Mouse (Mus musculus): ENCODE results near the gene Myo18b. TPM values are rescaled to one million over a fixed set of nuclear protein-coding genes. Genes with fewer than 3 reads are reported as not detected.

Gene Myo18b
- polyA plus RNA-seq, 1 experiment from 2014 or later, result 0.39 TPM

DNA sequence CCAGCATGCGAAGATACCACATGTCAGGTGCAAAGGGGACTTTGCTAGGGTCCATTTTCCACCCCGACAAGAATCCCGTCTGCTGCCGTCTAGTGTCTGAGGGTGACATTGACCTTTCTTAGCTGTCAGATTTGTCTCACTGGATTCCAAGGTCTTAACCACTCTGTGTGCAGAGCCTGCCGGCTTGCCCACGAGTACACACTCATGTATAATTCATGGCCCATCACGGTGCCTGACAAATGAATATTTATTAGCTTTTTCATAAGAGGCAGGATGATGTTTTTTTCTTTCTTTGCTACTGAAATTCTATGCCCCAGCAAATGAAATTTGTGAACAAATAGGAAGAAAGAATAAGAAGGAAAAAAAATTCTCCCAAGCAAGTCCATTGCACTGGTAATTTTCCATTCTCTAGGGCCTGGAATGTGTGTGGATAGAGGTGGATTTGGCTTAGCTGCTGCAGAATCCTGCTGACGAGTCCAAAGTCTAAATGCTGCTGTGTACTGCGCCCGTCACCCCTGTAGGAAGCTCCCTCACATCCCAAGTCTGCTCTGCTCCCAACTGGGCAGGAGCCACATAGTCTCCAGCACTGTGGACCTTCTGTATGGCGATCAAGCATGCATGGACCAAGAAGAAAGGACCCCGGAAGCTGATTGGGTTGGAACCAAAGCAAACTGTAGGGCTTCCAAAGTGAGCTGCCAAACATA lies 70.9 kb downstream of the Myo18b start:
- H3K9ac ChIP-seq (replicated peaks; ENCODE audit: low read length), result no peak overlapping the region
- no peaks in the 10 kb centered on the region for H3K27me3 ChIP-seq (ENCODE audit: insufficient read depth, low read length)
- H3K9me3 ChIP-seq (ENCODE audit: low read length), result no peaks in the 10 kb centered on the region
- no peak overlapping the region for H3K4me2 ChIP-seq (replicated peaks; ENCODE audit: low read depth, low read length)
- no peak overlapping the region for H3K4me3 ChIP-seq (ENCODE audit: low read length)
- WGBS, result 71% methylated on average over 12 of the region's 12 CpGs
- no peak for ATAC-seq (ENCODE audit: low FRiP score, low TSS enrichment)
- no peaks in the 10 kb centered on the region for H3K4me1 ChIP-seq (ENCODE audit: insufficient read depth, low read length)
- H3K36me3 ChIP-seq (ENCODE audit: insufficient read depth, low read length), result no peaks in the 10 kb centered on the region
- no peak overlapping the region for H3K27ac ChIP-seq (ENCODE audit: low read length)

DNA sequence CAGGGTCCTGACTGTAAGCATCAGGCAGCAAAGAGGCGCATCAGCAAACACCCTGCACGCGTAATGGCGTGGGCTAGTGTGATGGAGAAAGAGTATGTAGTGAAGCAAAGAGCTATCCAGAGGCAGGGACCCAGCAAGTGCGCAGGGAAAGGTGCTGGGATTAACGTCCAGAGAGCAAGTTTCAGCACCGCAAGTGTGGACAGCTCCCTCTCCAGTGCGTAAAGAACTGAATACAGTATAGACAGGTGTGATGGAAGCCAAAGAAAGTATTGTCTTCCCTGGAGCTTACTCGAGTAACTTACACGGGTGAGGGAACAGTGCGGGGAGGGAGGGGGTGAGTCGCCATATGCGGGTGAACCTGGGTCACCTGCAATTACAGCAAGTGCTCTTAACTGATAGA lies 71.8 kb downstream of the Myo18b start:
- Histone ChIP-seq H3K9me3 (ENCODE audit: low read length) (no peaks in the 10 kb centered on the region), H3K36me3 (ENCODE audit: insufficient read depth, low read length) (no peaks in the 10 kb centered on the region), H3K9ac (replicated peaks; ENCODE audit: low read length) (no peak overlapping the region), H3K27ac (ENCODE audit: low read length) (no peak overlapping the region), H3K27me3 (ENCODE audit: insufficient read depth, low read length) (no peaks in the 10 kb centered on the region), H3K4me2 (replicated peaks; ENCODE audit: low read depth, low read length) (no peak overlapping the region), H3K4me1 (ENCODE audit: insufficient read depth, low read length) (no peaks in the 10 kb centered on the region), H3K4me3 (ENCODE audit: low read length) (no peak overlapping the region)
- ATAC-seq (ENCODE audit: low FRiP score, low TSS enrichment), result no peak
- 34% methylated on average over 13 of the region's 13 CpGs for WGBS

DNA sequence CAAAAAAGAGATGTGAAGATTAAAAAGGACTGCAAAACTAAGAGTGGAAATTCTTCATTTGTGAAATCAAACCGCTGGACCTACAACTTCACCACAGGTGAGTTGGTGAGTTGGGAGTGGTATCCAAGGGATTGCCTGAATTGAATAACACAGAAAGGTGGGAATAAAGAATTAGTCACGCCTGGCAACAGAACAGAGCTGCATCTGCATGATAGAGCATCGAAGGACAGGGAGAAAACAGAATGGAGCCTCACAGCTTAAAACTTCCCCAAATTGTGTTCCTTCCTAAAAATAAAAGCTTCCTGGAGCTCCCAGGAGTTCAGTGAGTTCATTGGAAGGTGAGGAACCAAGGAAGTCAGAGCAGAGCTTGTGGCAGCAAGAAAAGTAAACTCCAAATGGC lies 73.7 kb downstream of the Myo18b start:
- Histone ChIP-seq H3K4me3 (ENCODE audit: low read length) (no peak overlapping the region), H3K4me1 (ENCODE audit: insufficient read depth, low read length) (no peaks in the 10 kb centered on the region), H3K27ac (ENCODE audit: low read length) (no peak overlapping the region), H3K9me3 (ENCODE audit: low read length) (no peaks in the 10 kb centered on the region), H3K9ac (replicated peaks; ENCODE audit: low read length) (no peak overlapping the region), H3K36me3 (ENCODE audit: insufficient read depth, low read length) (no peaks in the 10 kb centered on the region), H3K4me2 (replicated peaks; ENCODE audit: low read depth, low read length) (no peak overlapping the region), H3K27me3 (ENCODE audit: insufficient read depth, low read length) (no peaks in the 10 kb centered on the region)
- no peak for ATAC-seq (ENCODE audit: low FRiP score, low TSS enrichment)
- 65% methylated on average over 3 of the region's 3 CpGs for WGBS

DNA sequence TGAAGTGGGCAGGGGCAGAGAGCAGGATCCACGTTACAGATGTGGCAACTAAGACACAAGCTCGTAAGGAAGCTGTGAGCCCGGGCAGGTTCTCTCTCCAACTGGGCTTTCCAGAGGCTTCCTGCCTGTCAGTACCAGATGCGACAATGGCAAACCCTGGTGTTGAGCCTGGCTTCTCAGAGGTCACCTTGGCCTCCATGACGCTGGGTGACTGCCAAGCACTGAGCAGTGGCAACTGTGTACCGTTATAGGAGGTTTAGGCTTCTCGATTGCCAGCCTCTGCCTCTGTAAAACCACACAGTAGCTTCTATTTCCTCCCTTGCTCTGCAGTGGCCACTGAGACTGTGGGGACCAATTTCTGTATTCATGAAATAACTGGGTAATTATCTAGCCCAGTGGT lies 81.1 kb downstream of the Myo18b start:
- WGBS, result 79% methylated on average over 7 of the region's 7 CpGs
- Histone ChIP-seq H3K9ac (replicated peaks; ENCODE audit: low read length) (no peak overlapping the region), H3K4me3 (ENCODE audit: low read length) (no peak overlapping the region), H3K27me3 (ENCODE audit: insufficient read depth, low read length) (no peaks in the 10 kb centered on the region), H3K36me3 (ENCODE audit: insufficient read depth, low read length) (no peaks in the 10 kb centered on the region), H3K9me3 (ENCODE audit: low read length) (no peaks in the 10 kb centered on the region), H3K4me2 (replicated peaks; ENCODE audit: low read depth, low read length) (no peak overlapping the region), H3K4me1 (ENCODE audit: insufficient read depth, low read length) (no peaks in the 10 kb centered on the region), H3K27ac (ENCODE audit: low read length) (no peak overlapping the region)
- no peak for ATAC-seq (ENCODE audit: low FRiP score, low TSS enrichment)

DNA sequence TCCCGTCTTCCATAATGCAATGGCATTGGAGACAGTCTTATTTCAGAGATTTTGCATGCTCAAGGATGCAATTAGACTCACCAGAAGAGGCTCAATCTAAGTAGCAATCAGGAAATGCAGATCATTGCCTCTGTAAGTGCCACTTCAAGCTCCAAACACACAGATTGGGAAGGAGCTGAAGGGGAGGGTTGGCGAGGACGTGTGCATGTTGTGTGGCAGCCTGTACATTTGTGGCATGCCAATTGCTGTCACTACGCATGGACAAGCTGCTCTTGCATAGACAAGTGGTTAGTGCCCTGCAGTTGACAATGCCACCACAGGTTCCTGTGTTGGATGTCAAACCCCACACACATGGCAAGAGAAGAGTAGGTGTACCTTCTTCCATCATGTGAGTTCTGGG lies 88.5 kb downstream of the Myo18b start:
- H3K36me3 ChIP-seq (ENCODE audit: insufficient read depth, low read length), result no peaks in the 10 kb centered on the region
- WGBS, result 87% methylated on average over 4 of the region's 4 CpGs
- H3K9ac ChIP-seq (replicated peaks; ENCODE audit: low read length), result no peak overlapping the region
- H3K4me3 ChIP-seq (ENCODE audit: low read length), result no peak overlapping the region
- H3K27me3 ChIP-seq (ENCODE audit: insufficient read depth, low read length), result no peaks in the 10 kb centered on the region
- no peaks in the 10 kb centered on the region for H3K4me1 ChIP-seq (ENCODE audit: insufficient read depth, low read length)
- no peak for ATAC-seq (ENCODE audit: low FRiP score, low TSS enrichment)
- no peaks in the 10 kb centered on the region for H3K9me3 ChIP-seq (ENCODE audit: low read length)
- no peak overlapping the region for H3K27ac ChIP-seq (ENCODE audit: low read length)
- no peak overlapping the region for H3K4me2 ChIP-seq (replicated peaks; ENCODE audit: low read depth, low read length)

DNA sequence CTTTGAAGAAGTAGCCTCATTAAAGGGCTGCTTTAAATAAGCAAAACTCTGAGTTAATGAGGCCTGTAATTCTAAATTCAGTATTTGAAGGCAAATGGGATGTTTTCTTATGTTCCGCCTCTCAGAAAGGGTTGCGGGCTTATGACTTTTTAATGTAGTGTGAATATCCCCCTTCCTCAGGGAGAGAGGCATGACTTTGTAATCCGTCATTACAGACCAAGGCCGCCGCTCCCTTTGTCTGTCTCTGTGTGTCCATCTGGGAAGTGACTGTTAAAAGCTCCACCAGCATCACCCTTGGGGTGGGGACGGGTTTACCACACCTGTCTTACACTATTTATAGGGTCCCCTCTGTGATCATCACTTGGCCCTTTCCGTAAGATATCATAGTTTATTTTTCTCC lies 100.1 kb downstream of the Myo18b start:
- Histone ChIP-seq H3K9ac (replicated peaks; ENCODE audit: low read length) (no peak overlapping the region), H3K4me1 (ENCODE audit: insufficient read depth, low read length) (no peaks in the 10 kb centered on the region), H3K9me3 (ENCODE audit: low read length) (no peaks in the 10 kb centered on the region), H3K27ac (ENCODE audit: low read length) (no peak overlapping the region), H3K36me3 (ENCODE audit: insufficient read depth, low read length) (no peaks in the 10 kb centered on the region), H3K4me2 (replicated peaks; ENCODE audit: low read depth, low read length) (no peak overlapping the region), H3K27me3 (ENCODE audit: insufficient read depth, low read length) (no peaks in the 10 kb centered on the region), H3K4me3 (ENCODE audit: low read length) (no peak overlapping the region)
- WGBS, result 51% methylated on average over 7 of the region's 7 CpGs
- no peak for ATAC-seq (ENCODE audit: low FRiP score, low TSS enrichment)

DNA sequence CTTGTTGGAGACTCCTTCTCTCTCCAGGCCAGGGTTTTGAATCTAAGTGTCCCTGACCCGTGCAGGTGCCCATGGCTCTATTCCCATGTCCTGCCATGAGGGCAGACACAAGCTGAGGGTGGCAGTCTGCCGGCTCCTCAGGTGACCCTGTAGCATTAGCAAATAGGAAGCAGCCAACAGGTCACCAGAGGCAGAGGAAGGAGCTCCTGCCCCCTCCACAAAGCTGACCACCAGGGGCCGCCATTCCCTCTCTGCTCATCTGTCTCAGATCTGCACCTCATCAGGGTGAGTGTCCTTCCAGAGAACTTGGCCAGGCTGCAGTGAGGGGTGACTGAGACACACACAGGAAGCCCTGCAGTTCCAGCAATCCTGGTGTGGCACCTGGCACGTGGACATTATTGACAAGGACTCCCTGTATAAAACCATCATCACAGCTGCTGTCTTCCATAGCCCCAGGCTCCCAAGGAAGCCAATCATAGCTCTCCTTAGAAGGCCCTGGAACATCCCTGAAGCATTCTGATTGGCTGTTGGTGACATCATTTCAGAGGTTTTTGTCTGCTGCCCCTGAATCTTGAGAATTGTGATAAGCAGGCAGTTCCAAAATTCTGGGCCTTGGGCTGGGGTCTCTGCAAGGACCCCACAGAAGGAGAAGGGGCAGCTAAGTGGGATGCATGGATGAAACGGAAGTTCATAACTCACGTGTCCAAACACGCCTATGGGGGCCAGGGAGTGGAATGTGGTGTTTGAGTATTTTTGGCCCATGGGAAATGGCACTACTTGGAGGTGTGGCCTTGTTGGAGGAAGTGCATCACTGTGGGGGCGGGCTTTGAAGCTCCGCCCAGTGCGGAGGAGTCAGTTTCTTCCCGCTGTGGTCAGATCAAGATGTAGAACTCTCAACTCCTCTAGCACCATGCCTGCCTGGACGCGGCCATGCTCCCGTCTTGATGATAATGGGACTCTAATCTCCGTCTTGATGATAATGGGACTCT lies 104.1 kb downstream of the Myo18b start:
- Histone ChIP-seq H3K9me3 (ENCODE audit: low read length) (no peaks in the 10 kb centered on the region), H3K27ac (ENCODE audit: low read length) (no peak overlapping the region), H3K4me2 (replicated peaks; ENCODE audit: low read depth, low read length) (no peak overlapping the region), H3K27me3 (ENCODE audit: insufficient read depth, low read length) (no peaks in the 10 kb centered on the region), H3K4me1 (ENCODE audit: insufficient read depth, low read length) (no peaks in the 10 kb centered on the region), H3K4me3 (ENCODE audit: low read length) (no peak overlapping the region), H3K36me3 (ENCODE audit: insufficient read depth, low read length) (no peaks in the 10 kb centered on the region), H3K9ac (replicated peaks; ENCODE audit: low read length) (no peak overlapping the region)
- 73% methylated on average over 15 of the region's 15 CpGs for WGBS
- no peak for ATAC-seq (ENCODE audit: low FRiP score, low TSS enrichment)

DNA sequence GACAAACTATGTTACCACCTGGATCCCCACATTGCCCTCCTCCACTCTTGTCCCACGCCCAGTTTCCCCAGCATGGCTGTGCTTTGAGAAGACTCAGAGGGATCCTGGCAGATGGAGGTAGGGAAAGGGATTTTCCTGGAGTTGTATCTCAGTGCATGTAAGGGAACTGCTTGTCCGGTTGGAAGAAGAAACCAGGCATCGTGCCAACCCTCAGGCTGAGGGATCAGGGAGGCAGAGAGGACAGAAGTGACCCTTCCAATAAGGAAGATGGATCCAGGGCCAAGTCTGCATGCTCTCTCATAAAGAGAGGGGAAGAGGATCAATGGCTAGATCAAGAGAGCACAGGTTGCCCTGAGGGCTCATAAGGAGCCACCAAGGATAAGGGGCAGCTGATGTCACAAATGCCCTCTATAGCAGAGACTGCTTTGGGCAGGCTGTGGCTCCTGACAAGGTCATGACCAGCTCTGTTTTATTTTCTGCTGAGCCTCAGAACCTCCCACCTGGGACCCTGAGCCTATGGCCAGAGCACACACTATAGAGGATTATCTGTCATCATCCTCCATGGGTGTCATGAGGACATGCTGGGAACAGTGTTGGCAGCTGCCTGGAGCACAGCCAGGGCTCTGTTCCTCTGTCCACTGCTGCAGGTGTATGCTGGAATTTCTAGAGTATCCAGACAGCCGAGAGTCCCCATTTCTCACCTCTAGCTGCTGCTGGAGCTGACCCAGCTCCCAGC lies 105.6 kb downstream of the Myo18b start:
- Histone ChIP-seq H3K27me3 (ENCODE audit: insufficient read depth, low read length) (no peaks in the 10 kb centered on the region), H3K9ac (replicated peaks; ENCODE audit: low read length) (no peak overlapping the region), H3K4me1 (ENCODE audit: insufficient read depth, low read length) (no peaks in the 10 kb centered on the region), H3K27ac (ENCODE audit: low read length) (no peak overlapping the region), H3K4me3 (ENCODE audit: low read length) (no peak overlapping the region), H3K4me2 (replicated peaks; ENCODE audit: low read depth, low read length) (no peak overlapping the region), H3K36me3 (ENCODE audit: insufficient read depth, low read length) (no peaks in the 10 kb centered on the region), H3K9me3 (ENCODE audit: low read length) (no peaks in the 10 kb centered on the region)
- no peak for ATAC-seq (ENCODE audit: low FRiP score, low TSS enrichment)
- 73% methylated on average over 4 of the region's 4 CpGs for WGBS

DNA sequence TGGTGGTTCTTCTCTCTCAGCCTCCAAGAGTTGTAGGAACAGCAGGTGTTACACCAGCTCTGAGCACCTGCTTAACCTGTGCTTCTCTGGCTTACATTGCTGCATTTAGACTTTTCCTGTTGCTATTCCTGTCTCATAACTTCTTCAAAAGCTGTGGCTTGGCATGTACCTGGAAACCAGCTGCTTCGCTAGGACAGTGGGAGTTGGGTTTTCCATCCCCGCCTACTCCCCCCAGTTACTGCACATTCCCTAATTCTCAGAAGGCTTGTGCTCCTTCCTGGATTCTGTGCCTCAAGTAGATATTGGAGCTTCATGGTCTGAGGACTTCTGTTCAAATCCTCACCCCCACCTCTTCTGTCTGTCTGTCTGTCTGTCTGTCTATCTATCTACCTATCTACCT lies 107.7 kb downstream of the Myo18b start:
- H3K9me3 ChIP-seq (ENCODE audit: low read length), result no peaks in the 10 kb centered on the region
- no peak overlapping the region for H3K4me2 ChIP-seq (replicated peaks; ENCODE audit: low read depth, low read length)
- no peaks in the 10 kb centered on the region for H3K4me1 ChIP-seq (ENCODE audit: insufficient read depth, low read length)
- H3K9ac ChIP-seq (replicated peaks; ENCODE audit: low read length), result no peak overlapping the region
- no peaks in the 10 kb centered on the region for H3K27me3 ChIP-seq (ENCODE audit: insufficient read depth, low read length)
- no peak overlapping the region for H3K27ac ChIP-seq (ENCODE audit: low read length)
- 98% methylated on average over 2 of the region's 2 CpGs for WGBS
- ATAC-seq (ENCODE audit: low FRiP score, low TSS enrichment), result no peak
- no peaks in the 10 kb centered on the region for H3K36me3 ChIP-seq (ENCODE audit: insufficient read depth, low read length)
- no peak overlapping the region for H3K4me3 ChIP-seq (ENCODE audit: low read length)
